Mouse (Mus musculus) embryonic facial prominence, embryonic 10.5 days (tissue): ENCODE measurements at regions not wholly inside any gene's neighbourhood (a gene's known extent, or its start where the extent isn't known, plus 50 kb on each side); places are given as distances from the start of the nearest gene placed in this dataset.
A peak's percentile ranks its signal among the peaks of the same experiment; 100 is the strongest.
"Not testable (repeated sequence)": the region's sequence is repeated elsewhere in the genome, so short reads cannot be mapped to it uniquely, and the experiment has no call there.

Experiments
- DNase-seq: peaks from one replicate; pipeline ENCODE4 v3.0.0-alpha.2; 2017; ENCODE audit warnings: low spot score
- H3K27ac ChIP-seq: fragments of 300-500 bp; sonication (generic); replicated peaks from 2 replicates; pipeline ENCODE4 v1.5.1; 2016; ENCODE audit warnings: mild to moderate bottlenecking
- H3K27me3 ChIP-seq: fragments of 300-500 bp; sonication (generic); replicated peaks from 2 replicates; pipeline ENCODE4 v1.6.1; 2016; ENCODE audit warnings: low read depth, mild to moderate bottlenecking; ENCODE audit not compliant: poor library complexity, severe bottlenecking
- H3K36me3 ChIP-seq: fragments of 300-500 bp; sonication (generic); replicated peaks from 2 replicates; pipeline ENCODE4 v1.6.1; 2016; ENCODE audit warnings: mild to moderate bottlenecking, moderate library complexity
- H3K4me1 ChIP-seq: fragments of 300-500 bp; sonication (generic); 2 replicates; pipeline ENCODE4 v1.6.1; 2016
- H3K4me3 ChIP-seq: fragments of 300-500 bp; sonication (generic); 2 replicates; pipeline ENCODE4 v1.5.1; 2016; ENCODE audit warnings: mild to moderate bottlenecking, moderate library complexity
- H3K9me3 ChIP-seq: fragments of 300-500 bp; sonication (generic); 2 replicates; pipeline ENCODE4 v1.6.1; 2016; ENCODE audit warnings: mild to moderate bottlenecking
- WGBS: fragments of 180-500 bp; shearing (Covaris S2); methylation state at CpG from one replicate; pipeline ENCODE4 v1.1.7; 2016; 5-methylcytosine and 5-hydroxymethylcytosine counted together

GRCm38 (mm10) chr1:161688946-161689345, 99.3 kb downstream of the Fasl start:
- no peak overlapping the region for H3K4me3 ChIP-seq
- H3K36me3 ChIP-seq: no peaks in the 10 kb centered on the region
- 20% methylated on average over 3 of the region's 3 CpGs for WGBS
- H3K9me3 ChIP-seq: no peaks in the 10 kb centered on the region
- H3K27me3 ChIP-seq: no peaks in the 10 kb centered on the region
- no peak for DNase-seq
- peaks cover 5% of the 10 kb centered on the region for H3K4me1 ChIP-seq
- H3K27ac ChIP-seq: no peak overlapping the region

GRCm38 (mm10) chr1:161687548-161687947, 100.7 kb downstream of the Fasl start:
- H3K4me3 ChIP-seq: no peak overlapping the region
- H3K27ac ChIP-seq: no peak overlapping the region
- H3K36me3 ChIP-seq: no peaks in the 10 kb centered on the region
- no peaks in the 10 kb centered on the region for H3K27me3 ChIP-seq
- WGBS: 21% methylated on average over 12 of the region's 12 CpGs
- no peaks in the 10 kb centered on the region for H3K9me3 ChIP-seq
- peaks cover 5% of the 10 kb centered on the region for H3K4me1 ChIP-seq
- DNase-seq: peak; percentile 77

GRCm38 (mm10) chr1:161680558-161680957, 107.7 kb downstream of the Fasl start:
- H3K4me1 ChIP-seq: no peaks in the 10 kb centered on the region
- DNase-seq: no peak
- H3K27ac ChIP-seq: no peak overlapping the region
- no peaks in the 10 kb centered on the region for H3K36me3 ChIP-seq
- H3K4me3 ChIP-seq: no peak overlapping the region
- WGBS: 88% methylated on average over 6 of the region's 6 CpGs
- H3K27me3 ChIP-seq: no peaks in the 10 kb centered on the region
- H3K9me3 ChIP-seq: no peaks in the 10 kb centered on the region

GRCm38 (mm10) chr1:161670937-161671336, 117.4 kb downstream of the Fasl start:
- Histone ChIP-seq H3K4me1 (no peaks in the 10 kb centered on the region), H3K27ac (no peak overlapping the region), H3K36me3 (no peaks in the 10 kb centered on the region), H3K9me3 (no peaks in the 10 kb centered on the region), H3K4me3 (no peak overlapping the region), H3K27me3 (no peaks in the 10 kb centered on the region)
- no peak for DNase-seq
- 92% methylated on average over 5 of the region's 5 CpGs for WGBS

GRCm38 (mm10) chr1:161664321-161664720, 124.0 kb downstream of the Fasl start:
- Histone ChIP-seq H3K27ac (no peak overlapping the region), H3K9me3 (no peaks in the 10 kb centered on the region), H3K4me1 (no peaks in the 10 kb centered on the region), H3K4me3 (no peak overlapping the region), H3K27me3 (no peaks in the 10 kb centered on the region), H3K36me3 (no peaks in the 10 kb centered on the region)
- no peak for DNase-seq
- 74% methylated on average over 3 of the region's 3 CpGs for WGBS

GRCm38 (mm10) chr1:161663351-161663750, 124.9 kb downstream of the Fasl start:
- no peaks in the 10 kb centered on the region for H3K9me3 ChIP-seq
- H3K27me3 ChIP-seq: no peaks in the 10 kb centered on the region
- DNase-seq: no peak
- no peak overlapping the region for H3K27ac ChIP-seq
- no peaks in the 10 kb centered on the region for H3K4me1 ChIP-seq
- H3K36me3 ChIP-seq: no peaks in the 10 kb centered on the region
- H3K4me3 ChIP-seq: no peak overlapping the region
- WGBS: 81% methylated on average over 1 of the region's 1 CpGs

GRCm38 (mm10) chr1:161662241-161662640, 126.1 kb downstream of the Fasl start:
- Histone ChIP-seq H3K27ac (no peak overlapping the region), H3K4me1 (no peaks in the 10 kb centered on the region), H3K36me3 (no peaks in the 10 kb centered on the region), H3K27me3 (no peaks in the 10 kb centered on the region), H3K9me3 (no peaks in the 10 kb centered on the region), H3K4me3 (no peak overlapping the region)
- WGBS: 88% methylated on average over 2 of the region's 2 CpGs
- DNase-seq: no peak

GRCm38 (mm10) chr1:161657511-161657910, 130.8 kb downstream of the Fasl start:
- WGBS: 75% methylated on average over 1 of the region's 1 CpGs
- no peaks in the 10 kb centered on the region for H3K36me3 ChIP-seq
- H3K9me3 ChIP-seq: no peaks in the 10 kb centered on the region
- H3K27me3 ChIP-seq: no peaks in the 10 kb centered on the region
- H3K4me1 ChIP-seq: no peaks in the 10 kb centered on the region
- H3K27ac ChIP-seq: no peak overlapping the region
- no peak for DNase-seq
- no peak overlapping the region for H3K4me3 ChIP-seq

- Histone ChIP-seq H3K27ac (no peak overlapping the region), H3K4me1 (no peaks in the 10 kb centered on the region), H3K4me3 (no peak overlapping the region), H3K27me3 (no peaks in the 10 kb centered on the region), H3K36me3 (no peaks in the 10 kb centered on the region), H3K9me3 (no peaks in the 10 kb centered on the region)
- no peak for DNase-seq
- WGBS: 62% methylated on average over 2 of the region's 2 CpGs
Measured at GRCm38 (mm10) chr1:161649387-161649786, 138.9 kb downstream of the Fasl start.

- H3K27ac ChIP-seq: no peak overlapping the region
Measured at GRCm38 (mm10) chr1:161632098-161632497, 137.6 kb downstream of the Tnfsf18 start.

GRCm38 (mm10) chr1:161621291-161621690, 126.8 kb downstream of the Tnfsf18 start:
- no peaks in the 10 kb centered on the region for H3K36me3 ChIP-seq
- no peak for DNase-seq
- H3K9me3 ChIP-seq: no peaks in the 10 kb centered on the region
- H3K27me3 ChIP-seq: no peaks in the 10 kb centered on the region
- no peaks in the 10 kb centered on the region for H3K4me1 ChIP-seq
- no peak overlapping the region for H3K4me3 ChIP-seq
- whole genome bisulfite sequencing: 85% methylated on average over 6 of the region's 6 CpGs
- H3K27ac ChIP-seq: no peak overlapping the region

More at GRCm38 (mm10) chr1:161632098-161632497, 137.6 kb downstream of the Tnfsf18 start:
- H3K36me3 ChIP-seq: no peaks in the 10 kb centered on the region
- no peak overlapping the region for H3K4me3 ChIP-seq
- no peak for DNase-seq
- no peaks in the 10 kb centered on the region for H3K9me3 ChIP-seq
- H3K27me3 ChIP-seq: no peaks in the 10 kb centered on the region
- 85% methylated on average over 5 of the region's 5 CpGs for WGBS
- H3K4me1 ChIP-seq: no peaks in the 10 kb centered on the region

- not testable (repeated sequence) for H3K27ac ChIP-seq, H3K27me3 ChIP-seq, H3K36me3 ChIP-seq, DNase-seq, H3K4me1 ChIP-seq, H3K9me3 ChIP-seq, H3K4me3 ChIP-seq
- 92% methylated on average over 7 of the region's 7 CpGs for WGBS
Measured at GRCm38 (mm10) chr1:161614091-161614490, 119.6 kb downstream of the Tnfsf18 start.

- not testable (repeated sequence) for H3K9me3 ChIP-seq, H3K27me3 ChIP-seq, H3K27ac ChIP-seq, DNase-seq, H3K4me3 ChIP-seq, H3K36me3 ChIP-seq, H3K4me1 ChIP-seq
- WGBS: 94% methylated on average over 10 of the region's 10 CpGs
Measured at GRCm38 (mm10) chr1:161613658-161614057, 119.2 kb downstream of the Tnfsf18 start.

- no peak for DNase-seq
- Histone ChIP-seq H3K27ac (no peak overlapping the region), H3K27me3 (no peaks in the 10 kb centered on the region), H3K4me3 (no peak overlapping the region), H3K36me3 (no peaks in the 10 kb centered on the region), H3K9me3 (no peaks in the 10 kb centered on the region), H3K4me1 (no peaks in the 10 kb centered on the region)
- WGBS: 88% methylated on average over 4 of the region's 4 CpGs
Measured at GRCm38 (mm10) chr1:161607446-161607845, 113.0 kb downstream of the Tnfsf18 start.
